Mouse (Mus musculus) pancreas, adult 10 weeks (tissue): ENCODE results near the gene Parp16. TPM values are rescaled to one million over a fixed set of nuclear protein-coding genes. Genes with fewer than 3 reads are reported as not detected.

Experiments
- polyA plus RNA-seq: library from polyadenylated mRNA; stranded (reverse); fragments of 350-450 nt; fragmentation: Illumina TruSeq; extraction: RNeasy Lipid Tissue Mini Kit (QIAGEN cat#74804); gene quantifications from one replicate; pipeline ENCODE4 v1.2.3, GENCODE M21; 2015; ENCODE audit warnings: low read depth, low replicate concordance; ENCODE audit not compliant: insufficient read depth

Gene Parp16
- 10.2 TPM for polyA plus RNA-seq

DNA sequence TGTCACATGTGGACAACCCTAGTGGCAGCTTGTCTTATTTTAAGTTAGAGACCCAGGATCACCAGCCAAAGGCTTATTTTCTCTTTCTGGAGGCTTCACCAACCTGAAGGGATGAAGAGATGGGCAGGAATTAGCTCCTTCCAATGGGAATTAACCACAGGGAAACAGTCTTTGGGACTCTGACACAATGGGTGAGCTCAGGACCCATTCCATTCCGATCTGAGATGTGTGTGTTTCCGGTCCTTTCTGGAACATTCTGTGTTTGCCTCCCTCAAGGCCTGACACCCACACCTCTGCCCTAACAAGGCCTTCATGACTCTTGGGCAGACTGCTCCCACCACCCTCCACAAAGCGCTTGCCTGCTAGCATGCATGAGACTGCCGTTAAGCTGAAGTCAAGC, at the start of gene Parp16:
Gene Parp16, plus strand, starts transcription at position 301 of the 400 bp plus-strand sequence.

DNA sequence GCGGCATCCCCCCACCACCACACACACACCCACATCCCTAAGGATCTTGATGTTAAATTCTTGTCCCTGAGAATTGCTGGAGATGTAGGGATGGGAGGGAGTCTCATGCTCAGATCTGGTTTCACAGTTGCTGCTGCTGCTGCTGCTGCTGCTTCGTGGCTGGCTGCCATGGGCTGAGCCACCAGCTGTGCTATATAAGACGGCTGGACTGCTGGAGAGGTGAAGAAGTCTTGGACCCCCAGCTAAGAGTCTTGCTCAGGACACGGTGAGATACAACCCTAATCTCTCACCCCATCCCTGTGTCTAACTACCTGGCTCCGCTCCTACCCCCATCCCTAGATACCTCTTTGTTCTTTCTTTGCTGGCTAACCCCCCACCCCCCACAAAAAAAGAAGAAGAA, 69.8 kb downstream of the Parp16 start, which contains the start of gene Cilp:
Gene Cilp, plus strand, starts transcription at position 222 of the 400 bp plus-strand sequence.

Other genes with a start within 250 kb of the Parp16 start
- not detected for gene Slc24a1, start 243.7 kb upstream of the Parp16 start, polyA plus RNA-seq
- 2.7 TPM for gene Ints14, start 234.4 kb upstream of the Parp16 start, polyA plus RNA-seq
- 10.8 TPM for gene Hacd3, start 173.7 kb upstream of the Parp16 start, polyA plus RNA-seq
- 16.6 TPM for gene Dpp8, start 162.9 kb upstream of the Parp16 start, polyA plus RNA-seq
- gene Igdcc4, start 93.9 kb upstream of the Parp16 start, polyA plus RNA-seq, result 0.94 TPM
- gene Igdcc3, start 54.2 kb upstream of the Parp16 start, polyA plus RNA-seq, result not detected
- 5.6 TPM for gene Cilp, start 69.8 kb downstream of the Parp16 start, polyA plus RNA-seq
- gene Clpx, start 98.9 kb downstream of the Parp16 start, polyA plus RNA-seq, result 8.9 TPM
- 3.5 TPM for gene Pdcd7, start 150.8 kb downstream of the Parp16 start, polyA plus RNA-seq
- gene Ubap1l, start 165.7 kb downstream of the Parp16 start, polyA plus RNA-seq, result not detected
- gene Kbtbd13, start 196.3 kb downstream of the Parp16 start, polyA plus RNA-seq, result not detected
- gene Rasl12, start 203.2 kb downstream of the Parp16 start, polyA plus RNA-seq, result 6.2 TPM
- gene Slc51b, start 227.6 kb downstream of the Parp16 start, polyA plus RNA-seq, result not detected
- 5.0 TPM for gene Mtfmt, start 240.4 kb downstream of the Parp16 start, polyA plus RNA-seq